Mouse (Mus musculus): ENCODE measurements around the gene Dennd1a.

GRCm38 (mm10) chr2:38007238-38007637 lies 280.0 kb downstream of the Dennd1a start:
- TF ChIP-seq CTCF (conservative IDR thresholded peaks at IDR 0.05; ENCODE audit: low read length) (no peak), POU5F1 (IDR thresholded peaks at IDR 0.05; ENCODE audit: borderline replicate concordance, low read length) (no peak), NANOG (IDR thresholded peaks at IDR 0.05; ENCODE audit: borderline replicate concordance, low read length) (no peak)
